Mouse (Mus musculus): Measurements from ENCODE around the gene Gcnt4.

DNA sequence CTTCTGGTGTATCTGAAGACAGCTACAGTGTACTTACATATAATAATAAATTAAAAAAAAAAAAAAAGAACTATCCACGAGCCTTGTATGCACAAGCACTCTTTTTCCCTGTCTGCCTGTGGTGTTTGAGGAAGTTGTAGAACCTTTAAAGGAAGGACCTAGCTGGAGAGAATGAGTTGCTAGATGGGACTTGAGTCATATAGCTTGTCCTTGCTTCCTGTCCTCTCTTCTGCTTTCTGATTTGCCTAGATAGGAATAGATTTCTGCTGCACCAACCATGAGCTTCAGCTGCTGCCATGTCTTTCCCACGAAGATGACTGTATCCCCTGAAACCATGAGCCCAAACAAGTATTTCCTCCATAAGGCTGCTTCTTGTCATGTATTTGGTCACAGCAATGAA is 43.3 kb downstream of the Gcnt4 start:
- TF ChIP-seq POLR2A (IDR thresholded peaks at IDR 0.05; ENCODE audit: extremely low read depth, insufficient read depth, low read length) (no peak), CTCF (IDR thresholded peaks at IDR 0.05; ENCODE audit: low read depth, low read length) (no peak)

All from liver, adult 2 months (tissue).